Mouse (Mus musculus): ENCODE data around the gene Rab5b. TPM values are rescaled to one million over a fixed set of nuclear protein-coding genes. Genes with fewer than 3 reads are reported as not detected.

Gene Rab5b
- polyA plus RNA-seq (2015; fragmentation: Nextera tagmentation; extraction: Ambion mirVana): 82.6 and 84.1 TPM in 2 replicates

GRCm38 (mm10) chr10:128695992-128696807, at the start of gene Rab5b:
Gene Rab5b (minus strand): TSS chr10:128696264.
- H3K27me3 ChIP-seq: no peaks in the 10 kb centered on the region
- H3K4me3 ChIP-seq: peak within 1 kb of the TSS; percentile 97
- H3K27ac ChIP-seq: peak within 1 kb of the TSS; percentile 99
- H3K4me1 ChIP-seq: peaks cover 12% of the 10 kb centered on the region
- peaks cover 30% of the 10 kb centered on the region for H3K36me3 ChIP-seq
- under 1% methylated on average over 40 of the region's 40 CpGs for WGBS
- no peaks in the 10 kb centered on the region for H3K9me3 ChIP-seq
- H3K4me2 ChIP-seq: peak within 1 kb of the TSS; percentile 70
- peak; percentile 99 for ATAC-seq (ENCODE audit: insufficient number of reproducible peaks, insufficient read depth, low FRiP score, low TSS enrichment, low read depth)
- H3K9ac ChIP-seq: peak within 1 kb of the TSS; percentile 96

GRCm38 (mm10) chr10:128744680-128745601, 48.9 kb upstream of the Rab5b start, which contains the start of gene Dgka:
Gene Dgka (minus strand): TSS chr10:128744855.
- Histone ChIP-seq H3K27ac (peak within 1 kb of the TSS; percentile 71), H3K4me1 (peaks cover 27% of the 10 kb centered on the region), H3K4me3 (peak within 1 kb of the TSS; percentile 75), H3K9ac (peak within 1 kb of the TSS; percentile 87), H3K36me3 (no peaks in the 10 kb centered on the region), H3K4me2 (peak within 1 kb of the TSS; percentile 88), H3K27me3 (peaks cover 15% of the 10 kb centered on the region), H3K9me3 (no peaks in the 10 kb centered on the region)
- no peak for ATAC-seq (ENCODE audit: insufficient number of reproducible peaks, insufficient read depth, low FRiP score, low TSS enrichment, low read depth)
- 23% methylated on average over 18 of the region's 18 CpGs for WGBS

- Histone ChIP-seq H3K27me3 (peaks cover 15% of the 10 kb centered on the region), H3K9me3 (no peaks in the 10 kb centered on the region), H3K4me1 (peaks cover 20% of the 10 kb centered on the region), H3K36me3 (no peaks in the 10 kb centered on the region), H3K9ac (peak overlapping the region; percentile 87), H3K4me3 (peak overlapping the region; percentile 75), H3K4me2 (peak overlapping the region; percentile 88), H3K27ac (peak overlapping the region; percentile 71)
- no peak for ATAC-seq (ENCODE audit: insufficient number of reproducible peaks, insufficient read depth, low FRiP score, low TSS enrichment, low read depth)
- 10% methylated on average over 8 of the region's 8 CpGs for WGBS
Observed at GRCm38 (mm10) chr10:128744211-128744610, 48.1 kb upstream of the Rab5b start.

- ATAC-seq (ENCODE audit: insufficient number of reproducible peaks, insufficient read depth, low FRiP score, low TSS enrichment, low read depth): 0 out of 2 replicates have a peak, but pooled peaks have one; percentile 34
Observed at GRCm38 (mm10) chr10:128743791-128744191, 47.7 kb upstream of the Rab5b start.

GRCm38 (mm10) chr10:128743235-128743634, 47.2 kb upstream of the Rab5b start:
- 6% methylated on average over 7 of the region's 7 CpGs for WGBS
- peak overlapping the region; percentile 71; the same call in 1 of the 2 replicates for H3K27ac ChIP-seq
- H3K27me3 ChIP-seq: peaks cover 15% of the 10 kb centered on the region
- peak overlapping the region; percentile 87 for H3K9ac ChIP-seq
- H3K4me3 ChIP-seq: peak overlapping the region; percentile 75
- ATAC-seq (ENCODE audit: insufficient number of reproducible peaks, insufficient read depth, low FRiP score, low TSS enrichment, low read depth): no peak
- H3K4me1 ChIP-seq: peaks cover 17% of the 10 kb centered on the region
- H3K4me2 ChIP-seq: peak overlapping the region; percentile 88
- H3K9me3 ChIP-seq: no peaks in the 10 kb centered on the region
- no peaks in the 10 kb centered on the region for H3K36me3 ChIP-seq

More at GRCm38 (mm10) chr10:128743791-128744191, 47.7 kb upstream of the Rab5b start:
- WGBS: 0% methylated on average over 37 of the region's 37 CpGs
- peak overlapping the region; percentile 75 for H3K4me3 ChIP-seq
- peak overlapping the region; percentile 88 for H3K4me2 ChIP-seq
- H3K9me3 ChIP-seq: no peaks in the 10 kb centered on the region
- peaks cover 17% of the 10 kb centered on the region for H3K4me1 ChIP-seq
- peak overlapping the region; percentile 87 for H3K9ac ChIP-seq
- peak overlapping the region; percentile 71 for H3K27ac ChIP-seq
- H3K27me3 ChIP-seq: peaks cover 15% of the 10 kb centered on the region
- no peaks in the 10 kb centered on the region for H3K36me3 ChIP-seq

- Histone ChIP-seq H3K9ac (peak overlapping the region; percentile 87; the same call in 1 of the 2 replicates), H3K4me3 (peak overlapping the region; percentile 75), H3K36me3 (no peaks in the 10 kb centered on the region), H3K4me1 (peaks cover 18% of the 10 kb centered on the region), H3K27ac (peak overlapping the region; percentile 48), H3K27me3 (peaks cover 15% of the 10 kb centered on the region), H3K4me2 (peak overlapping the region; percentile 88), H3K9me3 (no peaks in the 10 kb centered on the region)
- ATAC-seq (ENCODE audit: insufficient number of reproducible peaks, insufficient read depth, low FRiP score, low TSS enrichment, low read depth): no peak
- WGBS: 31% methylated on average over 4 of the region's 4 CpGs
Observed at GRCm38 (mm10) chr10:128742616-128743015, 46.6 kb upstream of the Rab5b start.

- Histone ChIP-seq H3K9me3 (no peaks in the 10 kb centered on the region), H3K27me3 (peaks cover 15% of the 10 kb centered on the region), H3K9ac (no peak overlapping the region), H3K36me3 (0 out of 2 replicates have a peak, but pooled peaks cover 5% of the 10 kb centered on the region), H3K4me3 (no peak overlapping the region), H3K4me1 (peaks cover 21% of the 10 kb centered on the region), H3K4me2 (no peak overlapping the region), H3K27ac (no peak overlapping the region)
- WGBS: 70% methylated on average over 2 of the region's 2 CpGs
- no peak for ATAC-seq (ENCODE audit: insufficient number of reproducible peaks, insufficient read depth, low FRiP score, low TSS enrichment, low read depth)
Observed at GRCm38 (mm10) chr10:128740296-128740695, 44.2 kb upstream of the Rab5b start.

- peaks cover 4% of the 10 kb centered on the region for H3K4me1 ChIP-seq
- peak overlapping the region; percentile 17 for H3K4me3 ChIP-seq
- WGBS: 2% methylated on average over 15 of the region's 15 CpGs
- 0 out of 2 replicates have a peak, but pooled peaks have one; percentile 32 for ATAC-seq (ENCODE audit: insufficient number of reproducible peaks, insufficient read depth, low FRiP score, low TSS enrichment, low read depth)
- H3K27me3 ChIP-seq: peaks cover 4% of the 10 kb centered on the region; the same call in 1 of the 2 replicates
- H3K4me2 ChIP-seq: peak overlapping the region; percentile 49
- H3K27ac ChIP-seq: no peak overlapping the region
- H3K36me3 ChIP-seq: peaks cover 26% of the 10 kb centered on the region
- H3K9ac ChIP-seq: peak overlapping the region; percentile 49; the same call in 1 of the 2 replicates
- no peaks in the 10 kb centered on the region for H3K9me3 ChIP-seq
Observed at GRCm38 (mm10) chr10:128737435-128737834, 41.4 kb upstream of the Rab5b start.

GRCm38 (mm10) chr10:128731992-128732391, 35.9 kb upstream of the Rab5b start:
- H3K4me3 ChIP-seq: no peak overlapping the region
- no peaks in the 10 kb centered on the region for H3K27me3 ChIP-seq
- H3K4me1 ChIP-seq: 0 out of 2 replicates have a peak, but pooled peaks cover 2% of the 10 kb centered on the region
- H3K9ac ChIP-seq: no peak overlapping the region
- no peak overlapping the region for H3K4me2 ChIP-seq
- peaks cover 40% of the 10 kb centered on the region for H3K36me3 ChIP-seq
- H3K9me3 ChIP-seq: no peaks in the 10 kb centered on the region
- no peak for ATAC-seq (ENCODE audit: insufficient number of reproducible peaks, insufficient read depth, low FRiP score, low TSS enrichment, low read depth)
- H3K27ac ChIP-seq: no peak overlapping the region

GRCm38 (mm10) chr10:128731002-128731433, 35.0 kb upstream of the Rab5b start:
- Histone ChIP-seq H3K9ac (no peak overlapping the region), H3K27me3 (no peaks in the 10 kb centered on the region), H3K27ac (no peak overlapping the region), H3K4me2 (peak overlapping the region; percentile 34; the same call in 1 of the 2 replicates), H3K9me3 (no peaks in the 10 kb centered on the region), H3K4me1 (0 out of 2 replicates have a peak, but pooled peaks cover 2% of the 10 kb centered on the region), H3K36me3 (peaks cover 40% of the 10 kb centered on the region), H3K4me3 (no peak overlapping the region)
- no peak for ATAC-seq (ENCODE audit: insufficient number of reproducible peaks, insufficient read depth, low FRiP score, low TSS enrichment, low read depth)
- WGBS: 20% methylated on average over 10 of the region's 10 CpGs

GRCm38 (mm10) chr10:128728059-128728458, 32.0 kb upstream of the Rab5b start:
- Histone ChIP-seq H3K27ac (no peak overlapping the region), H3K27me3 (no peaks in the 10 kb centered on the region), H3K4me2 (no peak overlapping the region), H3K4me1 (0 out of 2 replicates have a peak, but pooled peaks cover 2% of the 10 kb centered on the region), H3K9ac (no peak overlapping the region), H3K4me3 (no peak overlapping the region), H3K36me3 (peaks cover 18% of the 10 kb centered on the region), H3K9me3 (no peaks in the 10 kb centered on the region)
- 84% methylated on average over 5 of the region's 5 CpGs for WGBS
- no peak for ATAC-seq (ENCODE audit: insufficient number of reproducible peaks, insufficient read depth, low FRiP score, low TSS enrichment, low read depth)
